Mouse (Mus musculus) B cell, adult 62 days (primary cell): ENCODE results near the gene Cort. TPM values are rescaled to one million over a fixed set of nuclear protein-coding genes. Genes with fewer than 3 reads are reported as not detected.

Experiments used
- total RNA-seq: library from RNA; stranded (reverse); gene quantifications from 4 replicates; pipeline ENCODE4 v1.2.4, GENCODE M21; 2023

Gene Cort
- 3.2 to 5.3 TPM (median 4.3 TPM) in 4 replicates for total RNA-seq

DNA sequence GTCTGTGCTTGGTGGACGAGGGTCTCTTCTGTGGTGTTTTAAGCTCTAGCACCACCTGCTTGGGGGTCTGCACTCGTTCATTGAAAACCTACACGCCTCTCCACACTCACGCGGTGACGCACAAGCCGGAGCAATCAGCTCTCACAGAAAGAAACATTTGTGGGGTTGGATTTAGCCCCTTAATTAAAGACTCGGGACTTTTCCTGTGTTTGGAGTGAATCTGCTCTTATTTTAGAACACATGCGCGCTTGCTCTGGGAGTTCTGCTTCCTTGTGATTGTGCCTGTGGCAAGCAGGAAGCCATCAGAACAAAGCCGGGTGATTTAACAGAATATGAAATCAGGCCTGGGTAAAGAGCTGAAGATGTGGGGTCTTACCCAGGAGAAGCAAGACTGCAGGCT is at the start of gene Cort:
Cort (minus strand) TSS at position 101 of the 400 bp plus-strand sequence.

GRCm38 (mm10) chr4:149166215-149166946 is 39.8 kb upstream of the Cort start, which contains the start of gene Pgd:
Pgd (minus strand) TSS chr4:149166771.

DNA sequence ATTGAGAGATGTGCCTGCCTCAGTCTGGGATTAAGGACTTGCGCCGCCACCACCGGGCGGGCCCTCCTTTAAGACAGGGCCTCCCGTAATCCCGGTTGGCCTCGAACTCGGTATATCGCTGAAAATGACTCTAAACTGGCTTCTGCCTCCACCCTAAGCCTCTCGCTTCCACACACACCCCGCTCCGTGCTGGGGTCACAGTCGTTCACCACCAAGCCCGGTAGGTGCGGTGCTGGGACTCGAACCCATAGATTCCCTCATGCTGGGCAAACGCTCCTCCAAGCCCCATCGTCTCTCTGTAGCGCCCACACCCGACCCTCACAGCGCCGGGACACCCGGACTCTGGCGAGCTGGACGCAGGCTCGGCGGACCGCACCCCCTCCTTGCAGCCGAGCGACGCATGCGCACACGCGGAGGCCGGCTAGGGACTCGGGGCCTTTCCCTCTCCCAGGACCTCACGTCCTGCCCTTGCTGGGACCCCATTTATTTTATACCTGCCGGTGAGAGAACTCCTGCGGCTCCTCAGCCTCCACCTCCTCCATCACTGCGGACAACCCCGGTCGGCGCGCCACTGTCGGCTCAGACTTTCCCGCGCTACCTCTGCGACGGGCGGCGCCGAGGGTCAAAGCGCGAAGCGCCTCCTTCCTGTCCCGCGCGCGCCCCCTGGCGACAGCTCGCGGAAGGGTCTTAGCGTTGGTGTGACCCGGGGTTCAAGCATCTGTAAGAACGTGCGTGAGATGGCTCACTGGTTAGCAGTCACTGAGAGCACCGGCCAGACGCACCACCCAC is 10.6 kb upstream of the Cort start, which contains the start of gene Cenps:
Cenps (minus strand) TSS at position 648 of the 789 bp plus-strand sequence.

DNA sequence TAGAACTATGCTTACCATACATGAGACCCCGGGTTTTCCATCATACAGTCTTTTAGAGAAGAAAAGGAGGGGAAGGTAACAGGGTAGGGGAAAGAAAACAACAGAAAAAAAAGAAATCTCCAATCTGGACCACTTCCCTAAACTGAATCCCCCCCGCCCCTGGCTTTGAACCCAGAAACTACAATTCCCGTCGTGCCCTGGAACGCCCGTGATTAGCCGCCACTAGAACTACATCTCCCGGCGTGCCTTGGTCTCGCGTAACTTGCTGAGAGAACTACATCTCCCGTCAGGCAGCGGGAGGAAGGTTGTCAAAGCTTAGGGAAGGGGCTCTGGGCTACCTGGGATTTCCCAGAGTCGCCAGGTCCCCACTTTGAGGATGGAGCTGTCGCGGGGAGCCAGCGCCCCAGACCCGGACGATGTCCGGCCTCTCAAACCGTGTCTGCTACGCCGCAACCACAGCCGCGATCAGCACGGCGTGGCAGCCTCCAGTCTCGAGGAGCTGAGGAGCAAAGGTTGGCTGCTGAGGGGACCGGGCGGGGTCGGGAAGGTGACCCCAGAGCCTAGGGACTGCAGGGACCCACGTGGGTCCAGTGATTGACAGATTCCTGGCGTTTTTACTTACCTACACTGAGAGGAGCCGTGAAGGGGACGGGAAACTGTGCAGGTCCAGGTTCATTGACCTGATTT is 22.5 kb downstream of the Cort start, which contains the start of gene Dffa:
Dffa (plus strand) TSS at position 272 of the 687 bp plus-strand sequence.

DNA sequence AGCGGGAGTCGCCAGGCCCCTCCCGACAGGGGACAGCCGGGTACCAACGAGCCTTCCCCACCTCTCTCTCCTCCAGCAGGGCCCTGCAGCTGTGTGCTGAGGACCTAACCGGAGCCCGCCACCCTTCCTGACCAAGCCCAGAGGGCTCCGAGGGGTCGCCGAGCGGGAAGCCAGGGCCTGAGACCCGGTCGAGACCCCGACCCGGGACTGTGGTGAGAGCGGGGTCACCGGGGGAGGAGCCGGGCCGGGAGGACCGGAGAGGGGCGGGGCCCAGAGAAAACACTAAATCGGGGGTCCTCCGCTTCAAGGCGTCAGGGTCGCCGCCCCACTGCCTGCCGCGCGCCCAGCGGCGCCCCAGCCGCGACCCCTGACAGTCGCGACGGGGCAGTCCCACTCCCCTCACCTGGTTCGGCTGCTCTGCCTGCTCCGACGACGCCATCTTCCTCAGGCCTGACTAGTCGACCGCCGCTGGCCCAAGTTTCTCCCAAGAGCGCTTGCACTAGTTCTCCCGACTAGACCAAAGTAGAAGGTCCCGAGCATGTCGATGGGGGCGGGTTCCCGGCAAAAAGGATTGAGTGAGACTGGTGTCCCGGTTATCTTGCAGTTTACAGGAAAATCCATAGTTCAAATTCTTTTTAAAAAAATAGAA is 27.1 kb downstream of the Cort start, which contains the start of gene Pex14:
Pex14 (minus strand) TSS at position 508 of the 649 bp plus-strand sequence.

Other genes starting within 250 kb of the Cort start
- 29.8 to 35.0 TPM (median 31.9 TPM) in 4 replicates for gene Pex14, start 26.9 kb downstream of the Cort start, total RNA-seq
- gene Dffa, start 22.6 kb downstream of the Cort start, total RNA-seq, result 31.1 to 35.7 TPM (median 33.5 TPM) in 4 replicates
- 24.6 to 29.9 TPM (median 26.1 TPM) in 4 replicates for gene Cenps, start 10.9 kb upstream of the Cort start, total RNA-seq
- 53.7 to 60.2 TPM (median 57.0 TPM) in 4 replicates for gene Pgd, start 40.0 kb upstream of the Cort start, total RNA-seq
- 13.2 to 16.1 TPM (median 14.5 TPM) in 4 replicates for gene Kif1b, start 180.9 kb upstream of the Cort start, total RNA-seq